Mouse (Mus musculus) embryonic facial prominence, embryonic 13.5 days (tissue): ENCODE measurements around the gene Megf8. TPM values are rescaled to one million over a fixed set of nuclear protein-coding genes. Genes with fewer than 3 reads are reported as not detected.
A peak's percentile ranks its signal among the peaks of the same experiment; 100 is the strongest.

Experiments
- ATAC-seq: fragments of 200-750 bp; cut with Nextera tagmentation; 2 replicates; pipeline ENCODE4 v1.8.0; 2017; ENCODE audit warnings: low read depth; ENCODE audit not compliant: insufficient number of reproducible peaks, insufficient read depth, low FRiP score, low TSS enrichment
- H3K27ac ChIP-seq: fragments of 300-500 bp; sonication (generic); 2 replicates; pipeline ENCODE4 v1.5.1; 2015; ENCODE audit warnings: moderate library complexity, mild to moderate bottlenecking, inconsistent platforms
- H3K27me3 ChIP-seq: fragments of 300-500 bp; sonication (generic); 2 replicates; pipeline ENCODE4 v1.6.1; 2015; ENCODE audit warnings: mild to moderate bottlenecking, inconsistent platforms
- H3K36me3 ChIP-seq: fragments of 300-500 bp; sonication (generic); 2 replicates; pipeline ENCODE4 v1.6.1; 2015; ENCODE audit warnings: mild to moderate bottlenecking, inconsistent platforms
- H3K4me1 ChIP-seq: fragments of 300-500 bp; sonication (generic); 2 replicates; pipeline ENCODE4 v1.6.1; 2015; ENCODE audit warnings: inconsistent platforms
- H3K4me2 ChIP-seq: fragments of 300-500 bp; sonication (generic); 2 replicates; pipeline ENCODE4 v1.6.1; 2015; ENCODE audit warnings: moderate library complexity, mild to moderate bottlenecking, inconsistent platforms
- H3K4me3 ChIP-seq: fragments of 300-500 bp; sonication (generic); 2 replicates; pipeline ENCODE4 v1.5.1; 2015; ENCODE audit warnings: mild to moderate bottlenecking, inconsistent platforms
- H3K9ac ChIP-seq: fragments of 300-500 bp; sonication (generic); 2 replicates; pipeline ENCODE4 v1.6.1; 2015; ENCODE audit warnings: mild to moderate bottlenecking, inconsistent platforms
- H3K9me3 ChIP-seq: fragments of 300-500 bp; sonication (generic); 2 replicates; pipeline ENCODE4 v1.6.1; 2016; ENCODE audit warnings: inconsistent platforms
- WGBS: fragments of 180-500 bp; shearing (Covaris S2); methylation state at CpG from one replicate; pipeline ENCODE4 v1.1.7; 2015; ENCODE audit warnings: mixed read lengths; 5-methylcytosine and 5-hydroxymethylcytosine counted together
- polyA plus RNA-seq: library from polyadenylated mRNA; unstranded; fragments of >200 nt; fragmentation: Nextera tagmentation; extraction: Ambion mirVana; gene quantifications from 2 replicates; pipeline ENCODE4 v1.2.1, GENCODE M21; 2015

Gene Megf8
- polyA plus RNA-seq, 1 experiment from 2014 or later, result 17.6 TPM

- peaks cover 30% of the 10 kb centered on the region for H3K4me1 ChIP-seq
- H3K36me3 ChIP-seq, result peaks cover 38% of the 10 kb centered on the region
- no peak for ATAC-seq
- no peak overlapping the region; the same call in 1 of the 2 replicates for H3K27ac ChIP-seq
- WGBS, result 21% methylated on average over 13 of the region's 13 CpGs
- H3K4me3 ChIP-seq, result no peak overlapping the region
- peak overlapping the region; percentile 10; the same call in 1 of the 2 replicates for H3K4me2 ChIP-seq
- H3K27me3 ChIP-seq, result peaks cover 62% of the 10 kb centered on the region
- H3K9ac ChIP-seq, result peak overlapping the region; percentile 11; the same call in 1 of the 2 replicates
- H3K9me3 ChIP-seq, result no peaks in the 10 kb centered on the region
Measured at GRCm38 (mm10) chr7:25365937-25366625, 49.1 kb downstream of the Megf8 start.

GRCm38 (mm10) chr7:25367632-25368293, 50.8 kb downstream of the Megf8 start:
- Histone ChIP-seq H3K9ac (peak overlapping the region; percentile 3; the same call in 1 of the 2 replicates), H3K4me2 (peak overlapping the region; percentile 21), H3K27ac (no peak overlapping the region), H3K4me1 (peaks cover 30% of the 10 kb centered on the region), H3K4me3 (0 out of 2 replicates have a peak overlapping the region, but pooled peaks have one; percentile 3), H3K36me3 (peaks cover 21% of the 10 kb centered on the region), H3K27me3 (peaks cover 62% of the 10 kb centered on the region), H3K9me3 (no peaks in the 10 kb centered on the region)
- 2% methylated on average over 33 of the region's 33 CpGs for WGBS
- no peak for ATAC-seq

GRCm38 (mm10) chr7:25368333-25368732, 51.4 kb downstream of the Megf8 start:
- Histone ChIP-seq H3K4me2 (no peak overlapping the region; the same call in 1 of the 2 replicates), H3K4me3 (no peak overlapping the region), H3K4me1 (peaks cover 30% of the 10 kb centered on the region), H3K27me3 (peaks cover 62% of the 10 kb centered on the region), H3K27ac (no peak overlapping the region), H3K9me3 (no peaks in the 10 kb centered on the region), H3K9ac (no peak overlapping the region), H3K36me3 (peaks cover 15% of the 10 kb centered on the region)
- no peak for ATAC-seq
- WGBS, result 18% methylated on average over 12 of the region's 12 CpGs

- 43% methylated on average over 12 of the region's 12 CpGs for WGBS
- peak within 1 kb of the TSS; percentile 36; the same call in 1 of the 2 replicates for H3K9ac ChIP-seq
- H3K4me2 ChIP-seq, result no peak within 1 kb of the TSS
- H3K27me3 ChIP-seq, result peaks cover 58% of the 10 kb centered on the region
- no peak for ATAC-seq
- no peak within 1 kb of the TSS for H3K4me3 ChIP-seq
- no peak within 1 kb of the TSS for H3K27ac ChIP-seq
- H3K36me3 ChIP-seq, result peaks cover 6% of the 10 kb centered on the region
- H3K9me3 ChIP-seq, result no peaks in the 10 kb centered on the region
- peaks cover 30% of the 10 kb centered on the region for H3K4me1 ChIP-seq
Measured at GRCm38 (mm10) chr7:25369058-25369749, 52.2 kb downstream of the Megf8 start, which contains the start of gene Cnfn. Gene Cnfn (minus strand): TSS chr7:25369724.

- 83% methylated on average over 5 of the region's 5 CpGs for WGBS
- H3K9ac ChIP-seq, result no peak overlapping the region
- H3K4me2 ChIP-seq, result no peak overlapping the region
- peaks cover 33% of the 10 kb centered on the region for H3K27me3 ChIP-seq
- no peak overlapping the region for H3K4me3 ChIP-seq
- H3K27ac ChIP-seq, result no peak overlapping the region
- peaks cover 19% of the 10 kb centered on the region for H3K4me1 ChIP-seq
- no peak for ATAC-seq
- H3K36me3 ChIP-seq, result no peaks in the 10 kb centered on the region
- H3K9me3 ChIP-seq, result no peaks in the 10 kb centered on the region
Measured at GRCm38 (mm10) chr7:25372441-25372840, 55.5 kb downstream of the Megf8 start.

GRCm38 (mm10) chr7:25376556-25376955, 59.6 kb downstream of the Megf8 start:
- Histone ChIP-seq H3K9ac (0 out of 2 replicates have a peak overlapping the region, but pooled peaks have one; percentile 23), H3K4me2 (peak overlapping the region; percentile 57), H3K9me3 (no peaks in the 10 kb centered on the region), H3K4me3 (peak overlapping the region; percentile 38), H3K36me3 (no peaks in the 10 kb centered on the region), H3K27ac (no peak overlapping the region), H3K27me3 (peaks cover 6% of the 10 kb centered on the region), H3K4me1 (peaks cover 22% of the 10 kb centered on the region; the same call in 1 of the 2 replicates)
- 3% methylated on average over 17 of the region's 17 CpGs for WGBS
- no peak for ATAC-seq

- H3K9ac ChIP-seq, result no peak overlapping the region; the same call in 1 of the 2 replicates
- H3K4me1 ChIP-seq, result peaks cover 22% of the 10 kb centered on the region; the same call in 1 of the 2 replicates
- H3K27me3 ChIP-seq, result peaks cover 6% of the 10 kb centered on the region
- no peaks in the 10 kb centered on the region for H3K9me3 ChIP-seq
- WGBS, result 37% methylated on average over 8 of the region's 8 CpGs
- H3K4me2 ChIP-seq, result peak overlapping the region; percentile 57
- peak overlapping the region; percentile 38 for H3K4me3 ChIP-seq
- ATAC-seq, result no peak
- peaks cover 6% of the 10 kb centered on the region; the same call in 1 of the 2 replicates for H3K36me3 ChIP-seq
- no peak overlapping the region for H3K27ac ChIP-seq
Measured at GRCm38 (mm10) chr7:25377100-25377700, 60.2 kb downstream of the Megf8 start.

GRCm38 (mm10) chr7:25378181-25379100, 61.5 kb downstream of the Megf8 start:
- no peak for ATAC-seq
- Histone ChIP-seq H3K36me3 (peaks cover 17% of the 10 kb centered on the region), H3K27me3 (peaks cover 6% of the 10 kb centered on the region), H3K4me2 (no peak overlapping the region), H3K9me3 (no peaks in the 10 kb centered on the region), H3K4me3 (no peak overlapping the region), H3K27ac (no peak overlapping the region), H3K9ac (no peak overlapping the region), H3K4me1 (peaks cover 22% of the 10 kb centered on the region; the same call in 1 of the 2 replicates)
- 82% methylated on average over 13 of the region's 13 CpGs for WGBS

- ATAC-seq, result peak; percentile 34; the same call in 1 of the 2 replicates
- Histone ChIP-seq H3K9me3 (no peaks in the 10 kb centered on the region), H3K27ac (0 out of 2 replicates have a peak overlapping the region, but pooled peaks have one; percentile 28), H3K9ac (peak overlapping the region; percentile 72), H3K4me2 (peak overlapping the region; percentile 82), H3K36me3 (peaks cover 30% of the 10 kb centered on the region), H3K27me3 (peaks cover 6% of the 10 kb centered on the region), H3K4me3 (peak overlapping the region; percentile 45), H3K4me1 (peaks cover 22% of the 10 kb centered on the region; the same call in 1 of the 2 replicates)
- 1% methylated on average over 42 of the region's 42 CpGs for WGBS
Measured at GRCm38 (mm10) chr7:25379551-25380351, 62.8 kb downstream of the Megf8 start.
